Mouse (Mus musculus): ENCODE results near the gene Mad1l1.

The Mad1l1 gene

GRCm38 (mm10) chr5:140221016-140221650 is 100.2 kb downstream of the Mad1l1 start:
- DNase-seq (ENCODE audit: inconsistent age in 2 of 2, low spot score in 1 of 2), result peak; percentile 44 to 76

- no peak for DNase-seq (ENCODE audit: inconsistent age in 2 of 2, low spot score in 1 of 2)
Measured at GRCm38 (mm10) chr5:140219252-140219651, 102.1 kb downstream of the Mad1l1 start.

- peak in 1 of 2 experiments; percentile 52 for DNase-seq (ENCODE audit: inconsistent age in 2 of 2, low spot score in 1 of 2)
Measured at GRCm38 (mm10) chr5:140217900-140218299, 103.5 kb downstream of the Mad1l1 start.

- no peak for DNase-seq (ENCODE audit: inconsistent age in 2 of 2, low spot score in 1 of 2)
Measured at GRCm38 (mm10) chr5:140217083-140217482, 104.3 kb downstream of the Mad1l1 start.

- no peak for DNase-seq (ENCODE audit: inconsistent age in 2 of 2, low spot score in 1 of 2)
Measured at GRCm38 (mm10) chr5:140215471-140216087, 105.8 kb downstream of the Mad1l1 start.

GRCm38 (mm10) chr5:140213001-140213400 is 108.4 kb downstream of the Mad1l1 start:
- no peak for DNase-seq (ENCODE audit: inconsistent age in 2 of 2, low spot score in 1 of 2)

GRCm38 (mm10) chr5:140210417-140211184 is 110.8 kb downstream of the Mad1l1 start:
- no peak for DNase-seq (ENCODE audit: inconsistent age in 2 of 2, low spot score in 1 of 2)

- DNase-seq (ENCODE audit: inconsistent age in 2 of 2, low spot score in 1 of 2), result peak; percentile 49 to 66
Measured at GRCm38 (mm10) chr5:140208743-140209409, 112.5 kb downstream of the Mad1l1 start.

GRCm38 (mm10) chr5:140206726-140207703 is 114.3 kb downstream of the Mad1l1 start:
- DNase-seq (ENCODE audit: inconsistent age in 2 of 2, low spot score in 1 of 2), result peak; percentile 39 to 77

- DNase-seq (ENCODE audit: inconsistent age in 2 of 2, low spot score in 1 of 2), result peak in 1 of 2 experiments; percentile 79
Measured at GRCm38 (mm10) chr5:140205991-140206390, 115.4 kb downstream of the Mad1l1 start.

- DNase-seq (ENCODE audit: inconsistent age in 2 of 2, low spot score in 1 of 2), result peak in 1 of 2 experiments; percentile 27
Measured at GRCm38 (mm10) chr5:140204465-140204864, 116.9 kb downstream of the Mad1l1 start.

- DNase-seq (ENCODE audit: inconsistent age in 2 of 2, low spot score in 1 of 2), result peak in 1 of 2 experiments; percentile 22
Measured at GRCm38 (mm10) chr5:140204037-140204436, 117.3 kb downstream of the Mad1l1 start.

- DNase-seq (ENCODE audit: inconsistent age in 2 of 2, low spot score in 1 of 2), result peak in 1 of 2 experiments; percentile 62
Measured at GRCm38 (mm10) chr5:140202451-140202850, 118.9 kb downstream of the Mad1l1 start.

GRCm38 (mm10) chr5:140201566-140201965 is 119.8 kb downstream of the Mad1l1 start:
- DNase-seq (ENCODE audit: inconsistent age in 2 of 2, low spot score in 1 of 2), result peak; percentile 75 to 85

- peak in 1 of 2 experiments; percentile 36 for DNase-seq (ENCODE audit: inconsistent age in 2 of 2, low spot score in 1 of 2)
Measured at GRCm38 (mm10) chr5:140201109-140201508, 120.2 kb downstream of the Mad1l1 start.

GRCm38 (mm10) chr5:140197705-140198104 is 123.6 kb downstream of the Mad1l1 start:
- peak; percentile 83 to 95 for DNase-seq (ENCODE audit: inconsistent age in 2 of 2, low spot score in 1 of 2)

GRCm38 (mm10) chr5:140196446-140196845 is 124.9 kb downstream of the Mad1l1 start:
- no peak for DNase-seq (ENCODE audit: inconsistent age in 2 of 2, low spot score in 1 of 2)

- no peak for DNase-seq (ENCODE audit: inconsistent age in 2 of 2, low spot score in 1 of 2)
Measured at GRCm38 (mm10) chr5:140194173-140194572, 127.2 kb downstream of the Mad1l1 start.

- peak; percentile 45 to 57 for DNase-seq (ENCODE audit: inconsistent age in 2 of 2, low spot score in 1 of 2)
Measured at GRCm38 (mm10) chr5:140191539-140191938, 129.8 kb downstream of the Mad1l1 start.

GRCm38 (mm10) chr5:140186351-140186750 is 135.0 kb downstream of the Mad1l1 start:
- DNase-seq (ENCODE audit: inconsistent age in 2 of 2, low spot score in 1 of 2), result no peak

Measured in adrenal gland, adult (tissue).